Mouse (Mus musculus): ENCODE results near the gene Vcan. TPM values are rescaled to one million over a fixed set of nuclear protein-coding genes. Genes with fewer than 3 reads are reported as not detected.

Vcan gene
- total RNA-seq (2014; rRNA removed) (64.9 and 70.9 TPM in 2 replicates), polyA plus RNA-seq (2015; fragmentation: Nextera tagmentation; extraction: Ambion mirVana) (18.9 and 25.0 TPM in 2 replicates)

DNA sequence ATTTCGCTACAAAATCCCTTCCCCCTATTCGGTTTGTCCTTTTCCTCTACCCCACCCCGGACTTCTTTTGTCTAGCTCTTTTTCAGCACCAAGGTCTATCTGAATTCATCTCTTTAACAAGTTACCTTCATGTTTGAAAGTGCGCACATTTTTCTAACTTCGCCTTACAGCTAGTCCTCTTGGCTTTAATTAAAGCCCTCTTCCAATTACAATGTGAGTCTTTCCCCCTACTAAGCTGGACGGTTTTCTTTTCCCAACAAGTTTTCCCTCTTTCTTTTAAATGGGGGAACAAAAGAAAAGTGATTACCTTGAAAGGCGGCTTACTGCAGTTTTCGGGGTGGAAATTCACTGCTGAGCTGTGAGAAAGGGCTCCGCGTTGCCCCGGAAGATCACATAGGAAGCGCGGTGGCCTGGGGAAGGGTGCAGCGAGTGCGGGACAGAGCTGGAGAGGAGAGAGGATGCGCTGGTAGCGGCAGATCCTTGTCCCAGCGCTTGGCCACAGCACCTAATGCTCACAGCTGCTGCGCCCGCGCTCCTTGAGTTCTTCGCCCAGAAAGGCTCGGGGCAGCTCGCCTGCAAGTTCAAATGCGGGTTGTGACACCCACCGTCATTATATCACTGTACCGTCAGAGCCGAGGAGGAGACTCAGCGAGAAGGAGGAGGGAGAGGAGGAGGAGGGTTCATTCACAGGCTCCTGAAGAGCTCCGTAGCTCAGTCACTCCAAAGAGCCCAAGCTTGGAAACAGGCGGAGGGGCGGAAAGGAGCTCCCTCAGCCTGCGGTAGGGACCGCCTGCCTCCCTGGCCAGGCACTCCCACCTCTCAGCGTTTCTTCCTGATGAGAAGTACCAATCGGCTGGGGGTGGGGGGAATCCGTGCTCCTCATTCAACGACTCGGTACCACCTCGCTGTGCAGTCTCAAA lies at the start of gene Vcan:
Vcan (minus strand) TSS at position 744 of the 920 bp plus-strand sequence.
- Histone ChIP-seq H3K27ac (ENCODE audit: low read depth, low read length) (peak within 1 kb of the TSS; percentile 85), H3K4me2 (ENCODE audit: low read depth) (peak within 1 kb of the TSS; percentile 87), H3K27me3 (ENCODE audit: insufficient read depth, low read length) (no peaks in the 10 kb centered on the region; the same call in 1 of the 2 replicates), H3K36me3 (ENCODE audit: insufficient read depth) (no peaks in the 10 kb centered on the region), H3K9me3 (ENCODE audit: low read length) (no peaks in the 10 kb centered on the region), H3K4me3 (ENCODE audit: low read depth, low read length) (peak within 1 kb of the TSS; percentile 67), H3K4me1 (ENCODE audit: insufficient read depth) (0 out of 2 replicates have a peak, but pooled peaks cover 13% of the 10 kb centered on the region), H3K9ac (peak within 1 kb of the TSS; percentile 68)
- ATAC-seq (peak; percentile 61), DNase-seq (peak; percentile 76)
- no peak for TF ChIP-seq CTCF (IDR thresholded peaks at IDR 0.05; ENCODE audit: low read depth)
- under 1% methylated on average over 40 of the region's 40 CpGs for WGBS

DNA sequence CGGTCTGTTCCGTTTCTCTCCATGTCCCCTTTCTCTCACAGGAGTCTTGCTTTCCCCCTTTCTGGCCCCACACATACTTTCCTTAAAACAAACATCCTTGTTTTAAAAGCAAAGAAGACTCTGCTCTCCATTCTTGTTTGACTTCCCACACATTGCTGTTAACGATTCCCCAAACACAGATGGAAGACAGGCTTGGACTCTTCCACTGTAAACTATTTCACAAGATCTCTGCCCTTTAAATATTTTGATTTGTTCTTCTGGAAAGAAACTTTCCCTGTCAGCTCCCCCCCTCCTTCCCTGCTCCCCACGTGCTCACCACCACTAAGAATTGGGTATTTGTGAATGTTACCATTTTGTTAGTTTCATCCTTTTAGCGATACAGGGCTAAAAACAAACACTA lies 49.2 kb upstream of the Vcan start:
- Histone ChIP-seq H3K9me3 (ENCODE audit: low read length) (no peaks in the 10 kb centered on the region), H3K4me3 (ENCODE audit: low read depth, low read length) (no peak overlapping the region), H3K27me3 (ENCODE audit: insufficient read depth, low read length) (no peaks in the 10 kb centered on the region), H3K4me1 (ENCODE audit: insufficient read depth) (no peaks in the 10 kb centered on the region), H3K4me2 (ENCODE audit: low read depth) (no peak overlapping the region), H3K36me3 (ENCODE audit: insufficient read depth) (no peaks in the 10 kb centered on the region), H3K9ac (no peak overlapping the region), H3K27ac (ENCODE audit: low read depth, low read length) (no peak overlapping the region)
- DNase-seq = no peak
- no peak for ATAC-seq
- TF ChIP-seq CTCF (IDR thresholded peaks at IDR 0.05; ENCODE audit: low read depth) = no peak
- WGBS = 58% methylated on average over 5 of the region's 5 CpGs

DNA sequence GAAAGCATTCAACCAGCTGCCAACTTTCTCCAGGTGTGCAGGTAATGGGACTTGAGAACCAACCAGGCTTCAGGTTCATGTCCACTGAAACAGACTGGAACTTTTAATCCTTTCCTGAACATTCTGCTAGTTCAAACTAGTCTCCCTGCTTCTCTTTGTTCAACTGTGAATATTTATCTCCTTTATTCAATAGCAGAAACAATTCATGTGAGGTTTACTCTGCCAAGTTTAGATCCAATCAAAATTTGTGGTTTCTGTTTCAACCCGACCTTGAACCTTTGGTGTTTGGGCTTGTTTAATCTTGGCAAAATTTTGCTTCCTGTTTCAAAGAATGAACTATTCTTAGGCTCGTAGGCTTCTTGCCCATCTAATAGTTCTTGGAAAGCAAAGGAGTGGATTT lies 40.6 kb upstream of the Vcan start:
- H3K27ac ChIP-seq (ENCODE audit: low read depth, low read length) = no peak overlapping the region
- 49% methylated on average over 2 of the region's 2 CpGs for WGBS
- H3K9me3 ChIP-seq (ENCODE audit: low read length) = no peaks in the 10 kb centered on the region
- TF ChIP-seq CTCF (IDR thresholded peaks at IDR 0.05; ENCODE audit: low read depth) = no peak
- H3K36me3 ChIP-seq (ENCODE audit: insufficient read depth) = no peaks in the 10 kb centered on the region
- no peaks in the 10 kb centered on the region for H3K27me3 ChIP-seq (ENCODE audit: insufficient read depth, low read length)
- H3K4me2 ChIP-seq (ENCODE audit: low read depth) = no peak overlapping the region
- DNase-seq (no peak), ATAC-seq (no peak)
- no peak overlapping the region for H3K9ac ChIP-seq
- no peaks in the 10 kb centered on the region for H3K4me1 ChIP-seq (ENCODE audit: insufficient read depth)
- H3K4me3 ChIP-seq (ENCODE audit: low read depth, low read length) = no peak overlapping the region

DNA sequence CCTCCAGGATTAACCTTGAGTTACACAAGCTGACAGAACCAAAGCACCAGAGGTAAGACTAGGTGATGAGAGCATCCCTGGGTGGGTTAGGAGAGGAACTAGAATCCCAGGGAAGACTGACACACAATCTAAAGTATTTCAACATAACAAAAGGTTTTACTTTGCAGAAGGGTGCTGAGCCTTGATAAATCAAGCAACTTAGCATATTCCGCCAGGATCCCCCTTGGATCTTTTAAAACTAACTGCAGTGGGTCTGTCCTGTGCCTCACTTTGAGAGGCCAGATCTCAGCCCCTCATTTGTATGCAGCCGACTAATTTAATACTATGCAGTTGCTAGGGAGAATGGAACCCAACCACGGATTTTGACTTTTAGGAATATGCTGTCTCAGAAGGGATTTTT lies 38.0 kb upstream of the Vcan start:
- Histone ChIP-seq H3K27me3 (ENCODE audit: insufficient read depth, low read length) (no peaks in the 10 kb centered on the region), H3K27ac (ENCODE audit: low read depth, low read length) (no peak overlapping the region), H3K4me3 (ENCODE audit: low read depth, low read length) (no peak overlapping the region), H3K9me3 (ENCODE audit: low read length) (no peaks in the 10 kb centered on the region), H3K36me3 (ENCODE audit: insufficient read depth) (no peaks in the 10 kb centered on the region), H3K9ac (no peak overlapping the region), H3K4me1 (ENCODE audit: insufficient read depth) (no peaks in the 10 kb centered on the region), H3K4me2 (ENCODE audit: low read depth) (no peak overlapping the region)
- no peak for TF ChIP-seq CTCF (IDR thresholded peaks at IDR 0.05; ENCODE audit: low read depth)
- ATAC-seq = no peak
- 58% methylated on average over 3 of the region's 3 CpGs for WGBS
- no peak for DNase-seq

DNA sequence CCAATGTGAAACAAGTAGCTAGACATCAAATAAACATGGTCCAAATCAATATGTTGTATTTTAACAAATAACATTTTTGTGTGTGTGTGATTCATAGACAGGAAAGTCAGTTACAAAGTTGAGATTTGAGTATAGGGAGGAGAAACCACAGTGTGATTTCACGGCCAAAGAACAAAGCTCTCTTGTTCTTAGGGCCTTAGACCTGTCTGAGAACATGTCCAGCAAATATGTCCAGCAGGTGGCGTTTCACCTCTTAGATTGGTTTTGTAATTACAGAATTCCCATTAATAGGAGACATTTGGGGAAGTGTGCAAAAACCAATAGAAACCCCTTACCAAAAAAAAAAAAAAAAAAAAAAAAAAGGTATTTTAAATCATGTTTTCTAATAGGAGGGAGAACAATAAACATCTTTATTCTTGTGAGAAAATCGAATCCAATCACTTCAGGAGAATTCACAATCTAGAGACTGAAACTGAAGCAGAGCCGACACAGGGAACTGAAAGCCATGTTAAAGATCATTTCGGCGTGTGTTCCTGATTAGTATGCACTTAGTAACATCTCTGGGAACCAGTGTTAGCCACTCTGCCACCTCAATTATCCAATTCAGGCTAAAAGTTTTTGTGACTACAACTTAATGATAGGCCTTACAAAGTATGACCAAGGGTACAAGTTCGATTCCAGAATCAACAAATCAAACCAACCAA lies 37.1 kb upstream of the Vcan start:
- Histone ChIP-seq H3K4me3 (ENCODE audit: low read depth, low read length) (no peak overlapping the region), H3K27ac (ENCODE audit: low read depth, low read length) (no peak overlapping the region), H3K9me3 (ENCODE audit: low read length) (no peaks in the 10 kb centered on the region), H3K36me3 (ENCODE audit: insufficient read depth) (no peaks in the 10 kb centered on the region), H3K27me3 (ENCODE audit: insufficient read depth, low read length) (no peaks in the 10 kb centered on the region), H3K4me2 (ENCODE audit: low read depth) (no peak overlapping the region), H3K4me1 (ENCODE audit: insufficient read depth) (no peaks in the 10 kb centered on the region), H3K9ac (no peak overlapping the region)
- 53% methylated on average over 7 of the region's 7 CpGs for WGBS
- DNase-seq (peak; percentile 73), ATAC-seq (no peak)
- peak; percentile 58 for TF ChIP-seq CTCF (IDR thresholded peaks at IDR 0.05; ENCODE audit: low read depth)

DNA sequence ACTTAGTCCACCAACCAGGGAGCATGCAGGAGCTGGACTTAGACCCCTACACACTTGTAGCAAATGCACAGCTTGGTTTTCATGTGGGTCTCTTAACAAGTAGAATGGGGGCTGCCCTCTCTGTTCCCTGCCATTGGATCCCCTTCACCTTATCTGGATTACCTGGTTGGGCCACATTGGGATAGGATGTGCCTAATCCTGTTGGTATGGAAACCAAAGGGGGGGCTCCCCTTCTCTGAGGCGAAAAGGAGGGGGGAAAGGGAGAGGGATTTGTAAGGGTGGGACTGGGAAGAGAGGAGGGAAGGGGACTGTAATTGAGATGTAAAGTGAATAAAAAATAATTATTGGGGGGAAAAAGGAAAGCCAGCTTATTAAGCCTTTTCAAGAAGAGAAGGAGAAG lies 35.5 kb upstream of the Vcan start:
- ATAC-seq (no peak), DNase-seq (no peak)
- Histone ChIP-seq H3K27ac (ENCODE audit: low read depth, low read length) (no peak overlapping the region), H3K4me3 (ENCODE audit: low read depth, low read length) (no peak overlapping the region), H3K4me1 (ENCODE audit: insufficient read depth) (no peaks in the 10 kb centered on the region), H3K9ac (no peak overlapping the region), H3K4me2 (ENCODE audit: low read depth) (no peak overlapping the region), H3K27me3 (ENCODE audit: insufficient read depth, low read length) (no peaks in the 10 kb centered on the region), H3K36me3 (ENCODE audit: insufficient read depth) (no peaks in the 10 kb centered on the region), H3K9me3 (ENCODE audit: low read length) (no peaks in the 10 kb centered on the region)
- WGBS = 50% methylated on average over 1 of the region's 1 CpGs
- TF ChIP-seq CTCF (IDR thresholded peaks at IDR 0.05; ENCODE audit: low read depth) = no peak

DNA sequence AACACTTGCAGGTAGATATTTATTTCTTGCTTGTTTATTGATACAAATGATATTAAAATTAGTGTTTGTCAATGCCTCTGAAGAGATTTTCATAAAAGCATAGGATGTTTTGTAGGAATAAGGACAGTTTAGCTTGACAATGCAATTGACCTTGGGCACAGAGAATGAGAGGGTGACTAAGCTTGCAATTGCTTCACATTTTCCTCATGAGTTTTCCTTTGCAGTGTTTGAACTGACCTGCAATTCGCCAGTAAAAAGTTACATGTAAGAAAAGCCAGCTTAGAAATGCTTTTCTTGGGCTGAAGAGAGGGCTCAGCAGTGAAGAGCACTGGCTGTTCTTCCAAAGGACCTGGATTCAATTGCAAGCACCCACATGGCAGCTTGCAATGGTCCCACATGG lies 34.8 kb upstream of the Vcan start:
- 82% methylated on average over 1 of the region's 1 CpGs for WGBS
- Histone ChIP-seq H3K4me3 (ENCODE audit: low read depth, low read length) (no peak overlapping the region), H3K36me3 (ENCODE audit: insufficient read depth) (no peaks in the 10 kb centered on the region), H3K4me1 (ENCODE audit: insufficient read depth) (no peaks in the 10 kb centered on the region), H3K27me3 (ENCODE audit: insufficient read depth, low read length) (no peaks in the 10 kb centered on the region), H3K9me3 (ENCODE audit: low read length) (no peaks in the 10 kb centered on the region), H3K27ac (ENCODE audit: low read depth, low read length) (no peak overlapping the region), H3K9ac (no peak overlapping the region), H3K4me2 (ENCODE audit: low read depth) (no peak overlapping the region)
- DNase-seq (no peak), ATAC-seq (no peak)
- TF ChIP-seq CTCF (IDR thresholded peaks at IDR 0.05; ENCODE audit: low read depth) = no peak

Data from forebrain, postnatal 0 days (tissue).